9 mouse cellular contexts compared by ENCODE assay signal in genomic region chr7:90457517-90457916, GRCm38 (mm10). TPM values are rescaled to one million over a fixed set of nuclear protein-coding genes. Genes with fewer than 3 reads are reported as not detected.
DNase-seq lines count a peak whose midpoint lies in the region; ATAC-seq and TF ChIP-seq lines count a peak whose summit lies in the region.
"Had no signal": no experiment of that assay in that cellular context is flagged by ENCODE, and none has a peak within 500 bp of the region (broad histone marks: within the 10 kb centered on the region; RNA-seq: fewer than 3 reads in every experiment).

No protein-coding gene starts in this region.

- TF ChIP-seq RAD21 in MEL (IDR thresholded peaks at IDR 0.05; ENCODE audit: low read depth, low read length), result no peak

- intact Hi-C loops in left cerebral cortex, postnatal 36 days (cut with DNase I), result loop anchor here (2.0 kb wide), 1 partner anchor 15 kb away; the partner anchor contains the start of gene Crebzf

- peaks cover 3% of the 10 kb centered on the region; the same call in 1 of the 2 replicates for H3K79me2 ChIP-seq in MEL (ENCODE audit: control insufficient read depth, insufficient read depth, low read length, poor library complexity)

- no peaks in the 10 kb centered on the region for H3K9me3 ChIP-seq in MEL (replicated peaks; ENCODE audit: insufficient read depth, low read length)
- H3K9me3 ChIP-seq in forebrain, embryonic 13.5 days (replicated peaks), result no peaks in the 10 kb centered on the region
- no peaks in the 10 kb centered on the region for H3K9me3 ChIP-seq in limb, embryonic 10.5 days (replicated peaks)
- no peaks in the 10 kb centered on the region for H3K9me3 ChIP-seq in midbrain, embryonic 16.5 days (replicated peaks; ENCODE audit: control insufficient read depth, low read length, poor library complexity, severe bottlenecking)

- peak overlapping the region; percentile 58 for H3K27ac ChIP-seq in MEL (ENCODE audit: control insufficient read depth, low read depth, low read length)
- H3K27ac ChIP-seq in forebrain, embryonic 13.5 days, result peak overlapping the region; percentile 83
- H3K27ac ChIP-seq in limb, embryonic 10.5 days, result peak overlapping the region; percentile 92
- H3K27ac ChIP-seq in midbrain, embryonic 16.5 days (ENCODE audit: low read length), result peak overlapping the region; percentile 93

- H3K27me3 ChIP-seq in MEL (ENCODE audit: control insufficient read depth in 1 of 2, insufficient read depth in 2 of 2, low read length in 2 of 2), result no peaks in the 10 kb centered on the region
- H3K27me3 ChIP-seq in forebrain, embryonic 13.5 days, result 0 out of 2 replicates have a peak, but pooled peaks cover 2% of the 10 kb centered on the region
- H3K27me3 ChIP-seq in limb, embryonic 10.5 days (ENCODE audit: low read depth, poor library complexity, severe bottlenecking), result peaks cover 10% of the 10 kb centered on the region; the same call in 1 of the 2 replicates
- H3K27me3 ChIP-seq in midbrain, embryonic 16.5 days (ENCODE audit: control insufficient read depth, insufficient read depth, low read depth, low read length), result no peaks in the 10 kb centered on the region

- 20% methylated on average over 10 of the region's 10 CpGs for WGBS in forebrain, embryonic 13.5 days
- WGBS in limb, embryonic 10.5 days, result 24% methylated on average over 10 of the region's 10 CpGs
- WGBS in midbrain, embryonic 16.5 days, result 10% methylated on average over 10 of the region's 10 CpGs

- H3K4me2 ChIP-seq in forebrain, embryonic 13.5 days, result peak overlapping the region; percentile 58
- H3K4me2 ChIP-seq in midbrain, embryonic 16.5 days (ENCODE audit: low read length), result peak overlapping the region; percentile 84

- no peak for TF ChIP-seq CTCF in MEL (IDR thresholded peaks at IDR 0.05 in 2 of 3, conservative IDR thresholded peaks at IDR 0.05 in 1 of 3; ENCODE audit: control insufficient read depth in 1 of 3, insufficient read depth in 1 of 3, low read depth in 2 of 3, low read length in 3 of 3, poor library complexity in 1 of 3, severe bottlenecking in 1 of 3)

- peak overlapping the region; percentile 62 to 78 for H3K4me3 ChIP-seq in MEL (ENCODE audit: control insufficient read depth in 1 of 2, insufficient read depth in 1 of 2, low read depth in 2 of 2, low read length in 2 of 2)
- H3K4me3 ChIP-seq in forebrain, embryonic 13.5 days, result peak overlapping the region; percentile 63
- H3K4me3 ChIP-seq in limb, embryonic 10.5 days, result peak overlapping the region; percentile 78
- H3K4me3 ChIP-seq in midbrain, embryonic 16.5 days (ENCODE audit: low read depth, low read length), result peak overlapping the region; percentile 84

- peak overlapping the region; percentile 79 for H3K9ac ChIP-seq in MEL (ENCODE audit: control insufficient read depth, low read depth, low read length, poor library complexity, severe bottlenecking)
- peak overlapping the region; percentile 72 for H3K9ac ChIP-seq in forebrain, embryonic 13.5 days
- peak overlapping the region; percentile 87 for H3K9ac ChIP-seq in midbrain, embryonic 16.5 days (ENCODE audit: low read depth, low read length)

- H3K4me1 ChIP-seq in MEL (ENCODE audit: control insufficient read depth in 1 of 2, insufficient read depth in 2 of 2, low read length in 2 of 2), result peaks cover 2 to 3% of the 10 kb centered on the region in 2 experiments; a peak in 3 of 4 replicates
- H3K4me1 ChIP-seq in forebrain, embryonic 13.5 days, result peaks cover 10% of the 10 kb centered on the region
- peaks cover 15% of the 10 kb centered on the region for H3K4me1 ChIP-seq in limb, embryonic 10.5 days
- H3K4me1 ChIP-seq in midbrain, embryonic 16.5 days (ENCODE audit: control insufficient read depth, insufficient read depth, low read length), result peaks cover 15% of the 10 kb centered on the region

- no peak for TF ChIP-seq EP300 in MEL (IDR thresholded peaks at IDR 0.05; ENCODE audit: low read depth in 1 of 2, low read length in 2 of 2)

- no peak for TF ChIP-seq POLR2A in MEL (IDR thresholded peaks at IDR 0.05; ENCODE audit: control insufficient read depth in 1 of 2, insufficient read depth in 1 of 2, low read depth in 1 of 2, low read length in 2 of 2, poor library complexity in 1 of 2)

- peak; percentile 89 for DNase-seq in heart, adult 11 months
- DNase-seq in heart, postnatal 4 days, result no peak
- DNase-seq in MEL (ENCODE audit: low read depth, low spot score), result no peak
- DNase-seq in limb, embryonic 10.5 days (ENCODE audit: low spot score), result no peak
- no peak for DNase-seq in left cerebral cortex, postnatal 36 days (ENCODE audit: low spot score in 2 of 2)
- no peak for DNase-seq in right cerebral cortex, postnatal 25 days

- peaks cover 0 to 18% of the 10 kb centered on the region in 2 experiments; a peak in 3 of 4 replicates for H3K36me3 ChIP-seq in MEL (ENCODE audit: control insufficient read depth in 1 of 2, insufficient read depth in 2 of 2, low read length in 2 of 2)
- peaks cover 17% of the 10 kb centered on the region for H3K36me3 ChIP-seq in forebrain, embryonic 13.5 days (ENCODE audit: poor library complexity, severe bottlenecking)
- H3K36me3 ChIP-seq in limb, embryonic 10.5 days, result peaks cover 22% of the 10 kb centered on the region
- H3K36me3 ChIP-seq in midbrain, embryonic 16.5 days (ENCODE audit: control insufficient read depth, insufficient read depth, low read length), result 0 out of 2 replicates have a peak, but pooled peaks cover 4% of the 10 kb centered on the region

- peak; percentile 71 for ATAC-seq in forebrain, embryonic 13.5 days
- ATAC-seq in midbrain, embryonic 16.5 days, result peak; percentile 80

TF ChIP-seq in MEL, 35 proteins besides CTCF, POLR2A, EP300 and RAD21:
- TF ChIP-seq MYB (IDR thresholded peaks at IDR 0.05; ENCODE audit: low read depth, low read length) (peak; percentile 46), SMC3 (IDR thresholded peaks at IDR 0.05; ENCODE audit: low read depth, low read length) (no peak), TBP (IDR thresholded peaks at IDR 0.05; ENCODE audit: low read depth, low read length) (no peak), BHLHE40 (IDR thresholded peaks at IDR 0.05; ENCODE audit: borderline replicate concordance, low read depth, low read length) (peak; percentile 78; the same call in 1 of the 2 replicates), TCF12 (IDR thresholded peaks at IDR 0.05; ENCODE audit: low read depth, low read length) (no peak), ZMIZ1 (IDR thresholded peaks at IDR 0.05; ENCODE audit: low read depth, low read length) (no peak)

RNA-seq across cellular contexts. Expression of gene Tmem126a, which starts 0.5 kb away (rescaled TPM):
- total RNA-seq in heart, postnatal 4 days (2021), result 10 to 100 TPM; 94.6 to 98.6 TPM
- 10.3 and 14.3 TPM in 2 replicates for total RNA-seq in MEL (2012; rRNA removed)
- 10 to 100 TPM in 1 of 2 experiments, not detected in 1; 11.9 TPM for polyA plus RNA-seq in MEL (2012; ENCODE audit: insufficient read depth in 1 of 2, insufficient read length in 2 of 2, low read depth in 1 of 2, low replicate concordance in 2 of 2, missing spikeins in 1 of 2)
- 123 and 127 TPM in 2 replicates for polyA plus RNA-seq in forebrain, embryonic 13.5 days (2015; fragmentation: Nextera tagmentation; extraction: Ambion mirVana)
- polyA plus RNA-seq in limb, embryonic 10.5 days (2016; fragmentation: Nextera tagmentation; extraction: Ambion mirVana), result 129 and 140 TPM in 2 replicates
- polyA plus RNA-seq in midbrain, embryonic 16.5 days (2015; fragmentation: Nextera tagmentation; extraction: Ambion mirVana), result 126 and 128 TPM in 2 replicates
- total RNA-seq in left cerebral cortex, postnatal 36 days (2021), result 10 to 100 TPM; 38.2 to 39.1 TPM

RNA-seq across cellular contexts. Expression of gene Crebzf, which starts 15.0 kb away (rescaled TPM):
- 10 to 100 TPM; 34.4 to 37.6 TPM for total RNA-seq in heart, postnatal 4 days (2021)
- total RNA-seq in MEL (2012; rRNA removed), result 54.6 and 63.3 TPM in 2 replicates
- 100 to 1,000 TPM in 1 of 2 experiments, 10 to 100 TPM in 1; 78.9 to 152 TPM for polyA plus RNA-seq in MEL (2012; ENCODE audit: insufficient read depth in 1 of 2, insufficient read length in 2 of 2, low read depth in 1 of 2, low replicate concordance in 2 of 2, missing spikeins in 1 of 2)
- 28.1 and 36.4 TPM in 2 replicates for polyA plus RNA-seq in forebrain, embryonic 13.5 days (2015; fragmentation: Nextera tagmentation; extraction: Ambion mirVana)
- polyA plus RNA-seq in limb, embryonic 10.5 days (2016; fragmentation: Nextera tagmentation; extraction: Ambion mirVana), result 24.8 and 30.9 TPM in 2 replicates
- polyA plus RNA-seq in midbrain, embryonic 16.5 days (2015; fragmentation: Nextera tagmentation; extraction: Ambion mirVana), result 27.8 and 36.1 TPM in 2 replicates
- 10 to 100 TPM; 72.3 to 88.7 TPM for total RNA-seq in left cerebral cortex, postnatal 36 days (2021)

RNA-seq across cellular contexts. Expression of gene Tmem126b, which starts 18.3 kb away (rescaled TPM):
- 10 to 100 TPM; 13.2 to 14.3 TPM for total RNA-seq in heart, postnatal 4 days (2021)
- total RNA-seq in MEL (2012; rRNA removed), result 7.9 and 8.1 TPM in 2 replicates
- polyA plus RNA-seq in MEL (2012; ENCODE audit: insufficient read depth in 1 of 2, insufficient read length in 2 of 2, low read depth in 1 of 2, low replicate concordance in 2 of 2, missing spikeins in 1 of 2), result 1 to 10 TPM in 1 of 2 experiments, not detected in 1; 7.9 TPM
- polyA plus RNA-seq in forebrain, embryonic 13.5 days (2015; fragmentation: Nextera tagmentation; extraction: Ambion mirVana), result 35.1 and 35.3 TPM in 2 replicates
- polyA plus RNA-seq in limb, embryonic 10.5 days (2016; fragmentation: Nextera tagmentation; extraction: Ambion mirVana), result 30.5 and 35.9 TPM in 2 replicates
- 46.0 and 47.9 TPM in 2 replicates for polyA plus RNA-seq in midbrain, embryonic 16.5 days (2015; fragmentation: Nextera tagmentation; extraction: Ambion mirVana)
- 10 to 100 TPM; 22.8 to 25.1 TPM for total RNA-seq in left cerebral cortex, postnatal 36 days (2021)

RNA-seq across cellular contexts. Expression of gene Dlg2, which starts 19.0 kb away (rescaled TPM):
- 1 to 10 TPM; 2.7 to 2.9 TPM for total RNA-seq in heart, postnatal 4 days (2021)
- 0.04 TPM in 1 of 2 replicates, not detected in the other for total RNA-seq in MEL (2012; rRNA removed)
- polyA plus RNA-seq in MEL (2012; ENCODE audit: insufficient read depth in 1 of 2, insufficient read length in 2 of 2, low read depth in 1 of 2, low replicate concordance in 2 of 2, missing spikeins in 1 of 2), result not detected
- polyA plus RNA-seq in forebrain, embryonic 13.5 days (2015; fragmentation: Nextera tagmentation; extraction: Ambion mirVana), result 10.1 and 11.7 TPM in 2 replicates
- 0.53 and 1.2 TPM in 2 replicates for polyA plus RNA-seq in limb, embryonic 10.5 days (2016; fragmentation: Nextera tagmentation; extraction: Ambion mirVana)
- 27.1 and 28.8 TPM in 2 replicates for polyA plus RNA-seq in midbrain, embryonic 16.5 days (2015; fragmentation: Nextera tagmentation; extraction: Ambion mirVana)
- 100 to 1,000 TPM; 277 to 316 TPM for total RNA-seq in left cerebral cortex, postnatal 36 days (2021)

RNA-seq across cellular contexts. Expression of gene Ccdc89, which starts 31.1 kb away (rescaled TPM):
- total RNA-seq in heart, postnatal 4 days (2021), result under 1 TPM; 0.38 to 0.52 TPM
- not detected in 2 replicates for total RNA-seq in MEL (2012; rRNA removed)
- polyA plus RNA-seq in MEL (2012; ENCODE audit: insufficient read depth in 1 of 2, insufficient read length in 2 of 2, low read depth in 1 of 2, low replicate concordance in 2 of 2, missing spikeins in 1 of 2), result not detected
- polyA plus RNA-seq in forebrain, embryonic 13.5 days (2015; fragmentation: Nextera tagmentation; extraction: Ambion mirVana), result 1.3 and 2.3 TPM in 2 replicates
- polyA plus RNA-seq in limb, embryonic 10.5 days (2016; fragmentation: Nextera tagmentation; extraction: Ambion mirVana), result 2.2 and 2.4 TPM in 2 replicates
- 2.1 and 2.4 TPM in 2 replicates for polyA plus RNA-seq in midbrain, embryonic 16.5 days (2015; fragmentation: Nextera tagmentation; extraction: Ambion mirVana)
- total RNA-seq in left cerebral cortex, postnatal 36 days (2021), result under 1 TPM; 0.79 to 0.94 TPM
- total RNA-seq: neutrophil, adult 5-6 weeks had no signal
